In genomic region chr7:43810994-43811393, GRCm38 (mm10) we compare ENCODE assay signal across 39 mouse cellular contexts. TPM values are rescaled to one million over a fixed set of nuclear protein-coding genes. Genes with fewer than 3 reads are reported as not detected.
"Had no signal": no experiment of that assay in that cellular context is flagged by ENCODE, and none has a peak within 500 bp of the region (broad histone marks: within the 10 kb centered on the region; RNA-seq: fewer than 3 reads in every experiment).

TSS of gene Klk7 (plus strand) at chr7:43811294.

- DNase-seq: heart, postnatal 10 days; heart, postnatal 14 days; heart, postnatal 36 days; heart, postnatal 4 days; kidney, adult 11 months; kidney, adult 18-20 months; kidney, adult 2 months; kidney, adult 8-10 months; kidney, adult 9 months; kidney, postnatal 10 days; kidney, postnatal 14 days; kidney, postnatal 25 days; kidney, postnatal 36 days; kidney, postnatal 4 days; layer of hippocampus, adult 9-11 months; layer of hippocampus, postnatal 36 days had no signal

- ATAC-seq: hindbrain, embryonic 16.5 days; hindbrain, postnatal 0 days; inflammation-experienced regulatory T-cells, adult 6 months; intestine, embryonic 15.5 days; intestine, embryonic 16.5 days; intestine, postnatal 0 days had no signal

- H3K4me2 ChIP-seq: heart, embryonic 11.5 days; heart, embryonic 12.5 days; heart, embryonic 13.5 days; heart, embryonic 15.5 days; hindbrain, embryonic 12.5 days; hindbrain, embryonic 13.5 days; hindbrain, embryonic 14.5 days; hindbrain, embryonic 15.5 days; intestine, embryonic 15.5 days; kidney, embryonic 15.5 days had no signal

- H3K9ac ChIP-seq: heart, embryonic 12.5 days; heart, embryonic 13.5 days; heart, embryonic 15.5 days; hindbrain, embryonic 12.5 days; hindbrain, embryonic 13.5 days; hindbrain, embryonic 14.5 days; hindbrain, embryonic 15.5 days; intestine, embryonic 15.5 days; kidney, embryonic 15.5 days had no signal

- H3K36me3 ChIP-seq: heart, embryonic 10.5 days; heart, embryonic 12.5 days; heart, embryonic 13.5 days; heart, embryonic 15.5 days; hindbrain, embryonic 10.5 days; hindbrain, embryonic 12.5 days; hindbrain, embryonic 13.5 days; hindbrain, embryonic 15.5 days; intestine, embryonic 15.5 days; kidney, embryonic 15.5 days had no signal

- H3K9me3 ChIP-seq: heart, embryonic 10.5 days; heart, embryonic 12.5 days; heart, embryonic 13.5 days; heart, embryonic 15.5 days; hindbrain, embryonic 10.5 days; hindbrain, embryonic 12.5 days; hindbrain, embryonic 13.5 days; hindbrain, embryonic 15.5 days; intestine, embryonic 15.5 days; kidney, embryonic 15.5 days had no signal

- H3K27ac ChIP-seq: heart, embryonic 10.5 days; heart, embryonic 13.5 days; heart, embryonic 15.5 days; hindbrain, embryonic 10.5 days; hindbrain, embryonic 12.5 days; hindbrain, embryonic 13.5 days; hindbrain, embryonic 14.5 days; hindbrain, embryonic 15.5 days; hindbrain, postnatal 0 days; intestine, embryonic 15.5 days; kidney, embryonic 15.5 days; kidney, postnatal 0 days; layer of hippocampus, adult 2 months had no signal

- H3K4me1 ChIP-seq: heart, embryonic 10.5 days; heart, embryonic 12.5 days; heart, embryonic 13.5 days; heart, embryonic 15.5 days; hindbrain, embryonic 10.5 days; hindbrain, embryonic 12.5 days; hindbrain, embryonic 13.5 days; hindbrain, embryonic 15.5 days; intestine, embryonic 15.5 days; kidney, embryonic 15.5 days had no signal

- H3K27me3 ChIP-seq: heart, embryonic 15.5 days; hindbrain, embryonic 12.5 days; hindbrain, embryonic 13.5 days; hindbrain, embryonic 15.5 days; intestine, embryonic 15.5 days; kidney, embryonic 15.5 days had no signal

- H3K4me3 ChIP-seq: heart, embryonic 10.5 days; heart, embryonic 12.5 days; heart, embryonic 13.5 days; heart, embryonic 15.5 days; hindbrain, embryonic 10.5 days; hindbrain, embryonic 12.5 days; hindbrain, embryonic 13.5 days; hindbrain, embryonic 15.5 days; intestine, embryonic 15.5 days; kidney, embryonic 15.5 days; layer of hippocampus, adult 2 months had no signal

RNA-seq across cellular contexts. Expression of gene Klk7, which starts in this region (rescaled TPM):
- polyA plus RNA-seq: heart, embryonic 10.5 days; heart, embryonic 15.5 days; heart, embryonic 16.5 days; heart, postnatal 0 days; hindbrain, embryonic 10.5 days; hindbrain, embryonic 12.5 days; hindbrain, embryonic 13.5 days; hindbrain, embryonic 14.5 days; hindbrain, embryonic 15.5 days; hindbrain, embryonic 16.5 days; intestine, embryonic 15.5 days; intestine, embryonic 16.5 days; intestine, postnatal 0 days; kidney, adult 2 months; kidney, embryonic 14.5 days; kidney, embryonic 15.5 days; kidney, postnatal 0 days; large intestine, adult 2 months had no signal
